Mouse (Mus musculus) spleen, postnatal 14 days (tissue): ENCODE results near the gene Dusp13.

Experiments
- DNase-seq, 2 experiments: peaks; one replicate each; pipeline ENCODE4 v3.0.0; 2021 to 2022; ENCODE audit warnings: low spot score in 2 of 2

Gene Dusp13

GRCm38 (mm10) chr14:21703255-21703654 lies 47.7 kb downstream of the Dusp13 start:
- DNase-seq: no peak

- DNase-seq: no peak
Measured at GRCm38 (mm10) chr14:21702691-21703090, 48.3 kb downstream of the Dusp13 start.

DNA sequence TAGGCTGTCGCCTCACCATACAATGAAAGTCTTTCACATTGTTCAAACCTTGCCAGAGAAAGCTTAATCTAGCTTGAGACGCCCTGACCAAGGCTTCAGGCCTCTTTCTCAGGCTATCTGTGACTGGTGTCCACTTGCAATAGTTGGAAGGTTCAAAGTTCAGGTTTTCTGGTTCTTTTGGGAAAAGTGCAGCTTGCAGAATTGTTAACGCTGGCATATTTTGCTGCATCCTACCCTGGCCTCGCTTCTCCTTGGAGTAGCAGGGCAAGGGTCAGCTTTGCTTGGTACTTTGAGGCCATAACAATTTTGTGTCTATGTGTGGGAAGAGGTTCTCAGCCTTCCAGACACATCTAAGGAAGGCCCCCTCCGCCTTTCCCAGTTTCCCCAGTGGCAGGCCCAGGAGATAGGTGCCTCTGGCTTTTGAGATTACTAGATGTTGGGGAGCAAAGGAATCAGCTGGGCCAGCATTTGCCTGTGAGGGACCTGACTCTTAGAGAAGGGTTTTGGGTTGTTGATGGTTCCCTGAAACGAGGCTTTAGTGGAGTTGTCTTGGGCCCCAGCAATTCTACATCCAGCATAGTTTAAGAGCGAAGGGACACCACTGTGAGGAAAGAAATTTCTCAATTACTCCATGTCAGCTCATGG lies 54.7 kb downstream of the Dusp13 start:
- no peak for DNase-seq

DNA sequence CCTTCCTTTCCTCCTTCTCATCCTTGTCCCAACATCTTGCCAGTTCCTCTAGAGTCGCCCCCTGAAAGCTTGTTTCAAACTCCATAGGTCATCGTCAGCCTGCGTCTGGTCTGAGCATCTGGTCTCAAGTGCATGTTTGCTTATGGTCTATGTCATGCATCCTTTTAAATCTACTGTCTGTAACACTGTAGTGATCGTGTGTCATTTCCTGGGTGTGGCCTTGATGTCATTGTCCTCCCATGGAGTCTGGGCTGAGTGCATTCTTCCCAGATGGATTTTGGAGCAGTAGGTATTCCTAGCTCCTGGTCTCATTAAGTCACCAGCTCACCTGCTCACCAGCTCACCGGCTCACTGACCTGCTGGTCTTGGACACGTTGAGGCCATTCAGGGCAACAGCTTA lies 56.0 kb downstream of the Dusp13 start:
- no peak for DNase-seq

DNA sequence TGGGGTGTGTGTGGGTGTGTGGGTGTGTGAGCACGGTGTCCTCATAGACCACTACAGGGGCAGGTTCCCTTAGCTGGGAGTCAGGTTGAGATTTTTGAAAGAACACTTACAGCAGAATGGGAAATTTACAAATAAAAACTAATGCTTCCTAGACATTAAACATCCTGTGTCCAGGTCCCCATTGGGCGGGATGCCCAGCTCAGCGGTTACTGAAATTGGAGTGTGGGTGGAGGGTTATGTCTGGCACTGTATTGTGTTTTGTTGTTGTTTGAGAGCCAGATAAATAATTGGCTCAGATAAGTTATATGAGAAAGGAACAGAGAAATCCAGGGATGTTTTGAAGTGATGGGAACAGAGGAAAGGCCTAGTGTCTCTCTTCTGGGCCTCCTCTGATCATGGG lies 59.9 kb downstream of the Dusp13 start:
- no peak for DNase-seq

GRCm38 (mm10) chr14:21686376-21687279 lies 64.4 kb downstream of the Dusp13 start:
- no peak for DNase-seq

GRCm38 (mm10) chr14:21685411-21686146 lies 65.4 kb downstream of the Dusp13 start:
- no peak for DNase-seq

GRCm38 (mm10) chr14:21683834-21684233 lies 67.1 kb downstream of the Dusp13 start:
- no peak for DNase-seq
